Mouse (Mus musculus): ENCODE measurements at regions not wholly inside any gene's neighbourhood (a gene's known extent, or its start where the extent isn't known, plus 50 kb on each side); places are given as distances from the start of the nearest gene placed in this dataset.

DNA sequence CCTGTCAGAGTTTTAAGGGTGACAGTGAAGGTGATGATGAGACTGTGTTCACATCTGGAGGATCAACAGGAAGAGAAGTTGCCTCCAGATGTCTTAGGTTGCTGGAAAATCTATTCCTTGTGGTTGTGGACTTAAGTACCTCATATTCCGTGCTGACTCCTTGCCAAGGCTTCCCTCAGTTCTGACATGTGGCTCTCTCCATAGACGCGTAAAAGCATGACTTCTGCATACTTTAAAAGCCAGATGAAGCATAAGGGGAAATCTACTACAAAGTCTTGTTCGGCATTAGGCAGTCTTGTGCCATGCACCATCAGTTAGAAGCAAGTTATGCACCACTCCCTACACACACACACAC lies 269.1 kb upstream of the Cdyl start:
- peak; percentile 56; the same call in 1 of the 2 replicates for ATAC-seq (ENCODE audit: insufficient number of reproducible peaks, low FRiP score, low TSS enrichment, low read depth)
- H3K27me3 ChIP-seq: no peaks in the 10 kb centered on the region
- H3K4me2 ChIP-seq: no peak overlapping the region
- H3K9ac ChIP-seq: no peak overlapping the region
- peaks cover 18% of the 10 kb centered on the region for H3K4me1 ChIP-seq
- H3K9me3 ChIP-seq: no peaks in the 10 kb centered on the region
- 16% methylated on average over 4 of the region's 4 CpGs for WGBS
- no peaks in the 10 kb centered on the region for H3K36me3 ChIP-seq
- H3K27ac ChIP-seq: peak overlapping the region; percentile 34
- H3K4me3 ChIP-seq: no peak overlapping the region

- H3K27ac ChIP-seq: no peak overlapping the region
- 77% methylated on average over 6 of the region's 6 CpGs for WGBS
Measured at GRCm38 (mm10) chr13:35392167-35392566, 267.5 kb upstream of the Cdyl start.

GRCm38 (mm10) chr13:35395192-35395591 lies 264.4 kb upstream of the Cdyl start:
- ATAC-seq (ENCODE audit: insufficient number of reproducible peaks, low FRiP score, low TSS enrichment, low read depth): 0 out of 2 replicates have a peak, but pooled peaks have one; percentile 6
- no peak overlapping the region for H3K4me2 ChIP-seq
- 0 out of 2 replicates have a peak overlapping the region, but pooled peaks have one; percentile 30 for H3K27ac ChIP-seq
- H3K9me3 ChIP-seq: no peaks in the 10 kb centered on the region
- no peaks in the 10 kb centered on the region for H3K27me3 ChIP-seq
- peaks cover 22% of the 10 kb centered on the region for H3K4me1 ChIP-seq
- no peaks in the 10 kb centered on the region for H3K36me3 ChIP-seq
- H3K9ac ChIP-seq: no peak overlapping the region
- WGBS: 28% methylated on average over 4 of the region's 4 CpGs
- H3K4me3 ChIP-seq: no peak overlapping the region

More at GRCm38 (mm10) chr13:35392167-35392566, 267.5 kb upstream of the Cdyl start:
- Histone ChIP-seq H3K9me3 (no peaks in the 10 kb centered on the region), H3K36me3 (no peaks in the 10 kb centered on the region), H3K4me1 (peaks cover 22% of the 10 kb centered on the region), H3K9ac (no peak overlapping the region), H3K4me2 (no peak overlapping the region), H3K27me3 (no peaks in the 10 kb centered on the region), H3K4me3 (no peak overlapping the region)
- ATAC-seq (ENCODE audit: insufficient number of reproducible peaks, low FRiP score, low TSS enrichment, low read depth): no peak

GRCm38 (mm10) chr13:35395630-35396029 lies 264.0 kb upstream of the Cdyl start:
- Histone ChIP-seq H3K36me3 (no peaks in the 10 kb centered on the region), H3K4me1 (peaks cover 17% of the 10 kb centered on the region), H3K4me3 (no peak overlapping the region), H3K4me2 (no peak overlapping the region), H3K27me3 (no peaks in the 10 kb centered on the region), H3K9me3 (no peaks in the 10 kb centered on the region), H3K9ac (no peak overlapping the region), H3K27ac (peak overlapping the region; percentile 30; the same call in 1 of the 2 replicates)
- 10% methylated on average over 5 of the region's 5 CpGs for WGBS
- ATAC-seq (ENCODE audit: insufficient number of reproducible peaks, low FRiP score, low TSS enrichment, low read depth): peak; percentile 67

- Histone ChIP-seq H3K36me3 (no peaks in the 10 kb centered on the region), H3K4me3 (no peak overlapping the region), H3K4me1 (peaks cover 11% of the 10 kb centered on the region), H3K9ac (no peak overlapping the region), H3K9me3 (no peaks in the 10 kb centered on the region), H3K4me2 (no peak overlapping the region), H3K27ac (no peak overlapping the region), H3K27me3 (no peaks in the 10 kb centered on the region)
- 76% methylated on average over 2 of the region's 2 CpGs for WGBS
- no peak for ATAC-seq (ENCODE audit: insufficient number of reproducible peaks, low FRiP score, low TSS enrichment, low read depth)
Measured at GRCm38 (mm10) chr13:35397166-35397565, 262.5 kb upstream of the Cdyl start.

DNA sequence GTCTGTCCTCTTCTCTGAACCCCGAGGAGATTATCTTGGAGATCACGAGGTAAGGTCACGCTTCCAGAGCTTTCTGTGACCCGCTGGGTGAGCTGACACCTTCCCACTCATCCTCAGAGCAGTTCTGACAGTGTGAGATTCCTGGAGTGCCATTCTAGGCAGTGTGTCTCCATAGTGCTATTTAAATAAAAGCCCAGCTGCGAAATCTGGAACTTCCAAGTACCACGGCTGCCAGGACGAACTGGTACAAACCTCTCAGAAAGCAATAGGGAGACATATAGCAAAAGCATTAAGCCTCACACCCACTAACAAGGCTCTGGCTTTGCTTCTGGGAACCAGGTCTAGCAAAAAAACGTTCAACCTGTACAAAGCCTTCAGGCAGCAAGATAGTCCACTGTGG lies 261.4 kb upstream of the Cdyl start:
- Histone ChIP-seq H3K36me3 (no peaks in the 10 kb centered on the region), H3K4me1 (peaks cover 11% of the 10 kb centered on the region), H3K9ac (no peak overlapping the region), H3K4me2 (no peak overlapping the region), H3K9me3 (no peaks in the 10 kb centered on the region), H3K27ac (no peak overlapping the region), H3K4me3 (no peak overlapping the region), H3K27me3 (no peaks in the 10 kb centered on the region)
- no peak for ATAC-seq (ENCODE audit: insufficient number of reproducible peaks, low FRiP score, low TSS enrichment, low read depth)
- 70% methylated on average over 8 of the region's 8 CpGs for WGBS

- Histone ChIP-seq H3K36me3 (no peaks in the 10 kb centered on the region), H3K27me3 (no peaks in the 10 kb centered on the region), H3K9ac (no peak overlapping the region), H3K9me3 (no peaks in the 10 kb centered on the region), H3K27ac (no peak overlapping the region), H3K4me1 (no peaks in the 10 kb centered on the region), H3K4me3 (no peak overlapping the region), H3K4me2 (no peak overlapping the region)
- ATAC-seq (ENCODE audit: insufficient number of reproducible peaks, low FRiP score, low TSS enrichment, low read depth): no peak
- WGBS: 71% methylated on average over 2 of the region's 2 CpGs
Measured at GRCm38 (mm10) chr13:35402856-35403255, 256.8 kb upstream of the Cdyl start.

- Histone ChIP-seq H3K4me1 (no peaks in the 10 kb centered on the region), H3K9me3 (no peaks in the 10 kb centered on the region), H3K27me3 (no peaks in the 10 kb centered on the region), H3K4me2 (no peak overlapping the region), H3K9ac (no peak overlapping the region), H3K27ac (no peak overlapping the region), H3K4me3 (no peak overlapping the region), H3K36me3 (no peaks in the 10 kb centered on the region)
- ATAC-seq (ENCODE audit: insufficient number of reproducible peaks, low FRiP score, low TSS enrichment, low read depth): no peak
- 87% methylated on average over 5 of the region's 5 CpGs for WGBS
Measured at GRCm38 (mm10) chr13:35404428-35404827, 255.2 kb upstream of the Cdyl start.

DNA sequence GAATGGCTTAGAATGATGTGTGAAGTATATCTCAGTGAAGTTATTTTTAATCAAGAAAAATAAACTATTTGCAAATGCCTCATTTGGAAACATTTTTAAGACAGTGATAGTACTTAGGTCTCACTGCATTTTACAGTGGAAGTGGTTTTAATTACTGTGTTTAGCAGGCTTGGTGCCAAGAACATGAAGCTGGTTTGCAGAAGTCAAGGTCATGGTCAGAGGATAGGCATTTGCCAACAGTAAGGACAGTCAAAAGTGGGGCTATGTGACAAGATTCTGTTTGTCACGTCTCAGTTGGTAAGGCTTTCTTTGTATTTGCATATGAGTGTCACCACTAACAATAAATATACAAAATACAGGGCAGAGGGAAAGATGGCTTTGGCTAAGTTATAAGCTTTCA lies 254.2 kb upstream of the Cdyl start:
- 72% methylated on average over 1 of the region's 1 CpGs for WGBS
- ATAC-seq (ENCODE audit: insufficient number of reproducible peaks, low FRiP score, low TSS enrichment, low read depth): no peak

DNA sequence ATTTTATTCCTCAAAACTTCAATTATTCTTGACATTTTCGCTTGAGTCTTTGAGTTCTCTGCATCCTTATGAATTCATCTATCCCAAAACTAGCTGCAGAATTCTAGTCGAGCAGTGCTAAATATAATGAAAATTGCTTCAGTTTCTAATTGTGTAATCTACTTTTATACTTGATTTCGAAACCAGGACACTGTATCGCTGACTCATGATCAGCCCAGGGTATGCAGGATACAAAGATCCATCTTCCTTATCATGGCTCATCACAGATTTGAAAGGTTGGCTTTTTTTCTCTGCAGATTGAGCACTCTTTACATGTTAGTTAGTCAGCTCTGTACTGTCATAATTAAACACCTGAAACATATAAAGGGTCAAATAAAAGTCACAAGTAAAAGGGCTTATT lies 242.1 kb upstream of the Cdyl start:
- Histone ChIP-seq H3K9ac (no peak overlapping the region), H3K4me3 (no peak overlapping the region), H3K4me1 (no peaks in the 10 kb centered on the region), H3K36me3 (no peaks in the 10 kb centered on the region), H3K4me2 (no peak overlapping the region), H3K9me3 (no peaks in the 10 kb centered on the region), H3K27me3 (no peaks in the 10 kb centered on the region), H3K27ac (no peak overlapping the region)
- no peak for ATAC-seq (ENCODE audit: insufficient number of reproducible peaks, low FRiP score, low TSS enrichment, low read depth)
- WGBS: 86% methylated on average over 4 of the region's 4 CpGs

More for the DNA sequence above, 254.2 kb upstream of the Cdyl start:
- no peaks in the 10 kb centered on the region for H3K27me3 ChIP-seq
- no peak overlapping the region for H3K9ac ChIP-seq
- H3K4me3 ChIP-seq: no peak overlapping the region
- H3K9me3 ChIP-seq: no peaks in the 10 kb centered on the region
- no peak overlapping the region for H3K27ac ChIP-seq
- no peaks in the 10 kb centered on the region for H3K36me3 ChIP-seq
- no peaks in the 10 kb centered on the region for H3K4me1 ChIP-seq
- H3K4me2 ChIP-seq: no peak overlapping the region

DNA sequence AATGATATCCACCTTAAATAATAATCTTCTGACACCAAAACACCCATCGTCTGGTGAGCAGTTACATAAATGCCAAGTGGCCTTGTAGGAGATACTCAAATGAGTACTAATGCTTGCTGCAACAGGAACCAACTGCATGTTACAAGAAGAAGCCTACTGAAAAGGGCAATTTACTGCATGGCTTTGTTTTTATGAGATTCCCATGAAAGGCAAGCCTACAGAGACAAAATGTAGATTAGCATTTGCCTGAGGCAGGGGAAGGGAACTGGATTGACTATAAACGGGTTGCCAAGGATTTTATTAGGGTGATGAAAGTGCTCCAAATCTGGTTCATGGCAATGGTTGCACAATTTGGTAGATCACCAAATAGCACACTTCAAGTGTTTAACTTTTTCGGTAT lies 239.6 kb upstream of the Cdyl start:
- no peak for ATAC-seq (ENCODE audit: insufficient number of reproducible peaks, low FRiP score, low TSS enrichment, low read depth)
- Histone ChIP-seq H3K27ac (no peak overlapping the region), H3K4me2 (no peak overlapping the region), H3K4me3 (no peak overlapping the region), H3K9ac (no peak overlapping the region), H3K4me1 (no peaks in the 10 kb centered on the region), H3K27me3 (no peaks in the 10 kb centered on the region), H3K9me3 (no peaks in the 10 kb centered on the region), H3K36me3 (no peaks in the 10 kb centered on the region)
- 33% methylated on average over 3 of the region's 3 CpGs for WGBS

GRCm38 (mm10) chr13:35426061-35426460 lies 233.6 kb upstream of the Cdyl start:
- 76% methylated on average over 4 of the region's 4 CpGs for WGBS
- Histone ChIP-seq H3K4me2 (no peak overlapping the region), H3K27ac (no peak overlapping the region), H3K4me1 (no peaks in the 10 kb centered on the region), H3K4me3 (no peak overlapping the region), H3K27me3 (no peaks in the 10 kb centered on the region), H3K9ac (no peak overlapping the region), H3K36me3 (no peaks in the 10 kb centered on the region), H3K9me3 (no peaks in the 10 kb centered on the region)
- ATAC-seq (ENCODE audit: insufficient number of reproducible peaks, low FRiP score, low TSS enrichment, low read depth): no peak

- Histone ChIP-seq H3K27me3 (no peaks in the 10 kb centered on the region), H3K27ac (no peak overlapping the region), H3K9me3 (no peaks in the 10 kb centered on the region), H3K36me3 (no peaks in the 10 kb centered on the region), H3K4me2 (no peak overlapping the region), H3K4me3 (no peak overlapping the region), H3K4me1 (no peaks in the 10 kb centered on the region), H3K9ac (no peak overlapping the region)
- WGBS: 50% methylated on average over 7 of the region's 7 CpGs
- ATAC-seq (ENCODE audit: insufficient number of reproducible peaks, low FRiP score, low TSS enrichment, low read depth): no peak
Measured at GRCm38 (mm10) chr13:35435173-35435572, 224.5 kb upstream of the Cdyl start.

Measured in limb, embryonic 15.5 days (tissue).